Mouse (Mus musculus) embryonic fibroblast, embryonic 13.5 days (primary cell): ENCODE data around the gene Phgr1.

Experiments used
- CTCF ChIP-seq: IDR thresholded peaks from 2 replicates; pipeline ENCODE4 v1.5.1; 2011; ENCODE audit warnings: mild to moderate bottlenecking, control low read depth, low read length, moderate library complexity, borderline replicate concordance; ENCODE audit not compliant: insufficient read depth
- POLR2A ChIP-seq: IDR thresholded peaks from 2 replicates; pipeline ENCODE4 v1.6.1; 2011; ENCODE audit warnings: low read depth, mild to moderate bottlenecking, control low read depth, low read length, moderate library complexity

DNA sequence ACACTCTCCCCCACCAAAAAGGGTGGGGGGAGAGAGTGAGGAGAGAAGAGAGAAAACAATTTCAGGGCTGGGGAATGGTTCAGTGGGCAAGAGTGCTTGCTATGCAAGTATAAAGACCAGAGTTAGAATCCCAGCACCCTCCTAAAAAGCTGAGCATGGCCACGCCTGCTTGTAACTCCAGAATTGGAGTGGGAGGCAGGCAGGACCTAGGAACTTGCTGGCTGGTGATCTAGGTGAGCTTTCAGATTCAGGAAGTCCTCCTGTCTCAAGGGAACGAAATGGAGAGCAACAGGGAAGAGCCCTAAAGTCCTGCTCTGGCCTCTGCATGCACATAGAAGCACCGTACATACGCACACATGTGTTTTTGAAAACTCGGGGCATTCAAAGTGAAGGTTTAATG is 50.2 kb downstream of the Phgr1 start:
- no peak for TF ChIP-seq CTCF
- no peak for TF ChIP-seq POLR2A
